Mouse (Mus musculus) neural tube, embryonic 15.5 days (tissue): ENCODE measurements around the gene Pip5k1c. TPM values are rescaled to one million over a fixed set of nuclear protein-coding genes. Genes with fewer than 3 reads are reported as not detected.

Experiments
- ATAC-seq: fragments of 200-750 bp; cut with Nextera tagmentation; 2 replicates; pipeline ENCODE4 v1.8.0; 2017; ENCODE audit warnings: mild to moderate bottlenecking, moderate TSS enrichment, moderate library complexity; ENCODE audit not compliant: low FRiP score
- H3K27ac ChIP-seq: fragments of 300-500 bp; sonication (generic); replicated peaks from 2 replicates; pipeline ENCODE4 v1.5.1; 2015; ENCODE audit warnings: mild to moderate bottlenecking, inconsistent platforms
- H3K27me3 ChIP-seq: fragments of 300-500 bp; sonication (generic); replicated peaks from 2 replicates; pipeline ENCODE4 v1.6.1; 2015; ENCODE audit warnings: inconsistent platforms
- H3K36me3 ChIP-seq: fragments of 300-500 bp; sonication (generic); 2 replicates; pipeline ENCODE4 v1.6.1; 2015; ENCODE audit warnings: inconsistent platforms
- H3K4me1 ChIP-seq: fragments of 300-500 bp; sonication (generic); 2 replicates; pipeline ENCODE4 v1.6.1; 2015; ENCODE audit warnings: inconsistent platforms
- H3K4me2 ChIP-seq: fragments of 300-500 bp; sonication (generic); 2 replicates; pipeline ENCODE4 v1.6.1; 2015; ENCODE audit warnings: inconsistent platforms, mild to moderate bottlenecking, moderate library complexity
- H3K4me3 ChIP-seq: fragments of 300-500 bp; sonication (generic); replicated peaks from 2 replicates; pipeline ENCODE4 v1.5.1; 2015; ENCODE audit warnings: mild to moderate bottlenecking, inconsistent platforms
- H3K9ac ChIP-seq: fragments of 300-500 bp; sonication (generic); replicated peaks from 2 replicates; pipeline ENCODE4 v1.6.1; 2015; ENCODE audit warnings: mild to moderate bottlenecking, inconsistent platforms
- H3K9me3 ChIP-seq: fragments of 300-500 bp; sonication (generic); replicated peaks from 2 replicates; pipeline ENCODE4 v1.6.1; 2016; ENCODE audit warnings: inconsistent platforms
- WGBS: fragments of 180-500 bp; shearing (Covaris S2); methylation state at CpG from one replicate; pipeline ENCODE4 v1.1.7; 2015; ENCODE audit warnings: mixed read lengths; 5-methylcytosine and 5-hydroxymethylcytosine counted together
- polyA plus RNA-seq: library from polyadenylated mRNA; unstranded; fragments of >200 nt; fragmentation: Nextera tagmentation; extraction: Ambion mirVana; gene quantifications from 2 replicates; pipeline ENCODE4 v1.2.1, GENCODE M21; 2015

Pip5k1c gene
- polyA plus RNA-seq, 1 experiment from 2014 or later = 124 TPM

DNA sequence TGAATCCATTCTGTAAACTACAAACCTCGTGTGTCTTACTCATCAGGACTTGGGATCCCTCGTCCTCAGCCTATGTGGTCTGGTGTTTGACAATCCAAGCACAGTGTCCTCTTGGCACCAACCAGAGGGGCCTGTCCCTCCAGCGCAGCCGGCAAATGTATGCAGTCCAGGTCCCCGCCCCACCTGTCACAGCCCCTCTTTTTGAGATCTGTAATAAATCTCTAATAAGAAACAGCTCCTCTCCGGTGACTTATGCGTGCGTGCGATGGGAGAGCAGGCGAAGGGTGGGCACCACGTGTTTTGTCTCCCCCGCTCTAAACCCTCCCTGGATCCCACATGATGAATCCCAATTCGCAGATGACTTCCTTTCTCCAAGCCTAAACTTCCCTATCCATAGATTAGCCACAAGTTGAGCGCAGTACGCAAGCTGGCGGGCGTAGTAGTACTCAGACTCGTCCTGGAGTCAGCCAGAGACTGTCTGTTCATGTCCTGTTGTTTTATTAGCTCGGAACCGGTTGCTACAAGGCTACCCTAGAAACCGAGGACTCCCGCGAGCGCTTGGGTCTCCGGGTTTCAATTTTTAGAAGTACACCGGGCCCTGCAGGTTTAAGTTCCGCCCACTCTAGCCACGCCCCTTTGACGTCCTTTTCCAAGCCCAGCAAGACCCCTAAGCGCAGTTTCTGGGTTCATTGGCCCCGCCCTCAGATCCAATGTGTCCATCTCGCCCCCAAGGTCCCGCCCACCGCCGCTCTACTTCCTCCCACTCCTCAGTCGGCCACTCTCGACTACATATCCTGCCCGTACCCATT is 27.2 kb downstream of the Pip5k1c start:
- Histone ChIP-seq H3K4me3 (peak overlapping the region; percentile 98), H3K9me3 (no peaks in the 10 kb centered on the region), H3K27ac (peak overlapping the region; percentile 96), H3K4me2 (peak overlapping the region; percentile 75), H3K36me3 (peaks cover 57% of the 10 kb centered on the region), H3K27me3 (no peaks in the 10 kb centered on the region), H3K4me1 (peaks cover 36% of the 10 kb centered on the region), H3K9ac (peak overlapping the region; percentile 57)
- peak; percentile 86; the same call in 1 of the 2 replicates for ATAC-seq
- WGBS = 1% methylated on average over 38 of the region's 38 CpGs

DNA sequence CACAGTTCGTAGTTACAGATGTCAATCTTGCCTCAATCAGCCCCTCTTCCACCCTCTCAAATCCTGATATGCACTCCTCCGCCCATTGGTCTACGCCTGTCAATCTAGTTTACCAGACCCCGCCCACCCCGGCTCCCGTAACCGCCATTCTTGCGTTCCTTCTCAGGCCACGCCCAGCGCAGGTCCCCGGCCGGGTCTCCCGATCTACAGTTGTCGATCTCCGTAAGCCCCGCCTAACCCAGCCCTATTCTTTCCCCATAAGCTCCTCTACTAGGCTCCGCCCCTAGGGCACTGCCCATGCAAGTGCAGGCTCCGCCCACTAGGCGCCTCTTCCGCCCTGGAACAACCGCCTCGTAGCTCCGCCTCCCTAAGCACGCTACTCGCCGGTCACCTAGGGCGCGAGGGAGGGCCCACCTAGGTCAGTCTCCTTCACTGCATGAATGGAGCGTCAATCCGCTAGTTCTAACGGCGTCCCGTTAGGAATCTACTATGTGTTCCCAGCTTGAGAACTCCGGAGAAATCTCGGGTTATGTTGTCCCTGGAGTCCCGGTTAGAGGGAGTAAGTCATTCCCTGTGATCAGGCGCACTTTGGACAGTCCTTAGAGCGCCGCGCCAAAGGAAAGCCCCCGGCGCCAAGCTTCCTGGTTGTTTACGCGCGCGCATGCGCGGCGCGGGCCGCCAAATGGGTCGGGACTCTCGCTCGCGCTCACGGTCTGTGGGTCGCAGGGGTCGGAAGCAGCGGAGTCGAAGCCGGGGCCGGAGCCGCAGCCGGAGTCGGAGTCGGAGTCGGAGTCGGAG is 28.0 kb downstream of the Pip5k1c start, which contains the start of gene Cactin:
Cactin (plus strand) TSS at position 554 of the 798 bp plus-strand sequence.
- Histone ChIP-seq H3K9ac (peak within 1 kb of the TSS; percentile 85), H3K27ac (peak within 1 kb of the TSS; percentile 96), H3K9me3 (no peaks in the 10 kb centered on the region), H3K4me2 (peak within 1 kb of the TSS; percentile 75), H3K4me1 (peaks cover 36% of the 10 kb centered on the region), H3K36me3 (peaks cover 57% of the 10 kb centered on the region), H3K27me3 (no peaks in the 10 kb centered on the region), H3K4me3 (peak within 1 kb of the TSS; percentile 98)
- under 1% methylated on average over 60 of the region's 68 CpGs for WGBS
- peak; percentile 95 for ATAC-seq

DNA sequence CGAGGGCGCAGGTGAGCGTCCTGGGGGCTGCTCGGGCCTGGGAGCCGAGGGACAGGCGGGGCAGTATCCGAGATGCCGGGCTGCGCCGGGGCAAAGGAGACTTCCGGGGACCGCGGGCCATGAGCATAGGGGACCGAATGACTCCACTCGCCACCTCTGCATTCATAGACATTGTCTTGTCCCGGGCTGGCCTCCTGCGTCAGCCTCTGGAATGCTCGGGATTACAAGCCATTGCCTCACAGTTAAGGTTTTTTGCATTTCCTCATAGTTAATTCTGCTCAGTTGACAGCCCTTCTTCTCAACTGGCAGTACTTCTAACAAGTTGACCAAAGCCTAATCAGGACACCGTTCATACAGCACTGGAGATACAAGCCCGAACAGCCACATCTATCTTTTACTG is 28.7 kb downstream of the Pip5k1c start:
- 4% methylated on average over 20 of the region's 20 CpGs for WGBS
- no peak; the same call in 1 of the 2 replicates for ATAC-seq
- H3K36me3 ChIP-seq = peaks cover 59% of the 10 kb centered on the region
- peak overlapping the region; percentile 98 for H3K4me3 ChIP-seq
- peak overlapping the region; percentile 96 for H3K27ac ChIP-seq
- H3K4me1 ChIP-seq = peaks cover 37% of the 10 kb centered on the region
- H3K9ac ChIP-seq = peak overlapping the region; percentile 85
- no peaks in the 10 kb centered on the region for H3K9me3 ChIP-seq
- peak overlapping the region; percentile 75 for H3K4me2 ChIP-seq
- H3K27me3 ChIP-seq = no peaks in the 10 kb centered on the region

DNA sequence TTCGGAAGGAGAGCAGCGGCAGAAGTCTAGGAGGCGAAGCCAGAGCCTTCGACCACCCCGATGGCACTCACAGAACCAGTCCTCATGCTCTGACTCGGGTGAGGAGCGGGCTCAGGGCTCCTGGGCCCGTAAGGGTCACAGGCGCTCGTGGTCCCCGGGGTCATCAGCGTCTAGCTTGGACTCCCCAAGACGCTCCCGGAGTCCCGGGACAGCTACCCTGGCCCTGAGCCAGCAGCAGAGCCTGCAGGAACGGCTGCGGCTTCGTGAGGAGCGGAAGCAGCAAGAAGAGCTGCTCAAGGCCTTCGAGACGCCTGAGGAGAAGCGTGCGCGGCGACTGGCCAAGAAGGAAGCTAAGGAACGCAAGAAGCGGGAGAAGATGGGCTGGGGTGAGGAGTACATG is 29.7 kb downstream of the Pip5k1c start:
- Histone ChIP-seq H3K4me2 (peak overlapping the region; percentile 75; the same call in 1 of the 2 replicates), H3K9me3 (no peaks in the 10 kb centered on the region), H3K4me3 (peak overlapping the region; percentile 98; the same call in 1 of the 2 replicates), H3K36me3 (peaks cover 68% of the 10 kb centered on the region), H3K27ac (no peak overlapping the region), H3K4me1 (peaks cover 33% of the 10 kb centered on the region), H3K27me3 (no peaks in the 10 kb centered on the region), H3K9ac (no peak overlapping the region)
- no peak for ATAC-seq
- 96% methylated on average over 27 of the region's 27 CpGs for WGBS

DNA sequence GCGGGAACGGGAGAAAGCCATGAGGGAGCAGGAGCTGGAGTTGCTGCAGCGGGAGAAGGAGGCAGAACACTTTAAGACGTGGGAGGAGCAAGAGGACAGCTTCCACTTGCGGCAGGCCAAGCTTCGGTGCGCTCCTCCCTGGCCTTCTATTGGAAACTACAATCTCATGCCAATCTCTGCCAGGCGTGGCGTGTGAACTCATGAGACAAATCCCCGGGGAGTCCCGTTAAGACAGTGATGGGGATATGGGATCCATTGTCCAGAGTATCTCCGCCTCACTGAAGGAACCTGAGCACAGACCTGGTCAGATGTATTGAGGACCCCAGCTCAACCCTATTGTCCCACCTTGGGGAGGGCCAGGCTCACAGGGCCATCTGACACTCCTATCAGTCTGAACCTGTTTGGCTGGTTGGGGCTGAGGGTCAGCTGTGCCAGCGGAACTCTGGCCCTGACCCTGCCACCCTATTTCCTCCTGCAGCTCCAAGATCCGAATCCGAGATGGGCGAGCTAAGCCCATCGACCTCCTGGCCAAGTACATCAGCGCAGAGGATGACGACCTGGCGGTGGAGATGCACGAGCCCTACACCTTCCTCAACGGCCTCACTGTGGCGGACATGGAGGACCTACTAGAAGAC is 30.5 kb downstream of the Pip5k1c start:
- peaks cover 62% of the 10 kb centered on the region for H3K36me3 ChIP-seq
- H3K9me3 ChIP-seq = no peaks in the 10 kb centered on the region
- ATAC-seq = no peak
- no peaks in the 10 kb centered on the region for H3K27me3 ChIP-seq
- no peak overlapping the region for H3K4me2 ChIP-seq
- H3K4me1 ChIP-seq = peaks cover 33% of the 10 kb centered on the region
- no peak overlapping the region for H3K4me3 ChIP-seq
- H3K9ac ChIP-seq = no peak overlapping the region
- 96% methylated on average over 23 of the region's 23 CpGs for WGBS
- H3K27ac ChIP-seq = no peak overlapping the region

DNA sequence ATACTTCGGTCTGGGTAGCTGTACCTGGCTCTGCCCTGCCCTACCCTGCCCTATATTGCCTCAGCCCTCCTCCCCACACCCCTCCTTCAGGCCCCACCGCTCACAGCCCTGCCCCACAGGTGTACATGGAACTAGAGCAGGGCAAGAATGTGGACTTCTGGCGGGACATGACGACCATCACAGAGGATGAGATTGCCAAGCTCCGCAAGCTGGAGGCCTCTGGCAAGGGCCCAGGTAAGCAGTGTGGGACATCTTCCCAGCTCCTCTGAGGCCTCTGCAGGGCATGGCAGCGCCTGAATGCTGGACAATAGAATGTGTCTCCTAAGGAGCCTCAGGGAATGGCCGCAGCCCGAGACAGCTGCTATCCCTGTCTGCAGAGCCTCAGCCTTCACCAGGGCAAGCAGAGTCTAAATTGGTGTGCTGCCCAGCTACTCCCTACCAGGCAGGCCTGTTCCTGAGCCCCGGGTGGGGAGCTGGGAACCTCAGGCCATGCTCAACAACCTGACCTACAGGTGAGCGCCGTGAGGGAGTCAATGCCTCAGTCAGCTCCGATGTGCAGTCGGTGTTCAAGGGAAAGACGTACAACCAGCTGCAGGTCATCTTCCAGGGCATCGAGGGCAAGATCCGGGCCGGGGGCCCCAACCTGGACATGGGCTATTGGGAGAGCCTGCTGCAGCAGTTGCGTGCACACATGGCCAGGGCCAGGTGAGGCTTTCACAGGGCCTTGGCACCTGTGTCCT is 31.2 kb downstream of the Pip5k1c start:
- H3K4me1 ChIP-seq = peaks cover 28% of the 10 kb centered on the region
- ATAC-seq = no peak
- H3K4me3 ChIP-seq = no peak overlapping the region
- no peaks in the 10 kb centered on the region for H3K27me3 ChIP-seq
- no peaks in the 10 kb centered on the region for H3K9me3 ChIP-seq
- H3K36me3 ChIP-seq = peaks cover 55% of the 10 kb centered on the region
- WGBS = 95% methylated on average over 18 of the region's 18 CpGs
- H3K27ac ChIP-seq = no peak overlapping the region
- H3K9ac ChIP-seq = no peak overlapping the region
- H3K4me2 ChIP-seq = no peak overlapping the region

DNA sequence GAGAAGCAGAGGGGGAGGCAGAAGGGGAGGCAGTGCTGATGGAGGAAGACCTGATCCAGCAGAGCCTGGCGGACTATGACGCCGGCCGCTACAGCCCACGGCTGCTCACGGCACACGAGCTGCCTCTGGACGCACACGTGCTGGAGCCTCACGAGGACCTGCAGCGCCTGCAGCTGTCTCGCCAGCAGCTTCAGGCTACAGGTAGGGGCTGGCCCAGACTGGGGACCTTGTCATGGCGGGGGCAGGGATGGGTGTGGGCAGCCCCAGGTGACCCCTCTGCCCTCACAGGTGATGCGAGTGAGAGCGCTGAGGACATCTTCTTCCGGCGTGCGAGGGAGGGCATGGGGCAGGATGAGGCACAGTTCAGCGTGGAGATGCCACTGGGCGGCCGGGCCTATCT is 32.4 kb downstream of the Pip5k1c start:
- ATAC-seq = no peak
- no peaks in the 10 kb centered on the region for H3K9me3 ChIP-seq
- no peak overlapping the region for H3K27ac ChIP-seq
- H3K4me1 ChIP-seq = peaks cover 17% of the 10 kb centered on the region
- no peak overlapping the region for H3K4me2 ChIP-seq
- no peak overlapping the region for H3K9ac ChIP-seq
- 93% methylated on average over 21 of the region's 21 CpGs for WGBS
- H3K4me3 ChIP-seq = no peak overlapping the region
- no peaks in the 10 kb centered on the region for H3K27me3 ChIP-seq
- H3K36me3 ChIP-seq = peaks cover 54% of the 10 kb centered on the region

DNA sequence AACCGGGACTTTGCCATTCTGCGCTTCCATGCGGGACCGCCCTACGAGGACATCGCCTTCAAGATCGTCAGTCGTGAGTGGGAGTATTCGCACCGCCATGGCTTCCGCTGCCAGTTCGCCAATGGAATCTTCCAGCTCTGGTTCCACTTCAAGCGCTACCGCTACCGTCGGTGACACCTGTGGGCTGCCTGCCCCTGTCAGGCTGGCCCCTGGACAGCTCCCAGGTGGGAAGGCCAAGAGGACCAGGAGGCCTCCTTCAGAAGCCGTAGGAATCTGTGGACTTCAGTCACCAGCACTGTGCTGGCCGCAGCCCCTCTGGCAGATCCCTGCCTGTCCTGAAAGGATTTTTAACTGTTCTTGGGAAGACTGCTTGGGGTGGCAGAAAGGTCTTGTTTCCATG is 33.0 kb downstream of the Pip5k1c start:
- no peak overlapping the region for H3K27ac ChIP-seq
- peaks cover 17% of the 10 kb centered on the region for H3K4me1 ChIP-seq
- no peaks in the 10 kb centered on the region for H3K9me3 ChIP-seq
- no peak overlapping the region for H3K9ac ChIP-seq
- no peak overlapping the region for H3K4me3 ChIP-seq
- no peak for ATAC-seq
- no peak overlapping the region for H3K4me2 ChIP-seq
- peaks cover 54% of the 10 kb centered on the region for H3K36me3 ChIP-seq
- peaks cover 5% of the 10 kb centered on the region; the same call in 1 of the 2 replicates for H3K27me3 ChIP-seq
- WGBS = 94% methylated on average over 18 of the region's 18 CpGs

DNA sequence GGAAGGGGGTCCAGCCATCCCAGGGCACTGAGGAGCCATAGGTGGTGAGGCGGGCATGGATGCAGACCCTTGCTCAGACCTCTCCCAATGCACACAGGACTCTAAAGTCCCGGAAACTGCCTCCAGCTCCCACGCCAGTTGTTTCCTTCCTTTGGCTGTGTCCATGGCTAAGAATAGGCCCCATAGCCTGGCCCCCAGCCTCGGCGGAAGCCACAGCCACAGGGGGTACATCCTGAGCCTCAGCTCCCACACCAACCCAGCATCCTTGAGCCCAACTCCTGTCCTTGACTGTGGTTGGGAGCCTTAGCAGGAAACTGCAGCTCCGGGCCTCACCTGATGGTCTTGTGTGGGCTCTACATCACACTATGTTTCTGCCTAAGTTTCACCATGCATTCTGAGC is 34.1 kb downstream of the Pip5k1c start:
- no peaks in the 10 kb centered on the region for H3K9me3 ChIP-seq
- H3K9ac ChIP-seq = no peak overlapping the region
- H3K4me1 ChIP-seq = peaks cover 12% of the 10 kb centered on the region
- 82% methylated on average over 6 of the region's 6 CpGs for whole genome bisulfite sequencing
- peaks cover 54% of the 10 kb centered on the region for H3K36me3 ChIP-seq
- ATAC-seq = no peak
- H3K4me3 ChIP-seq = no peak overlapping the region
- 0 out of 2 replicates have a peak overlapping the region, but pooled peaks have one; percentile 28 for H3K27ac ChIP-seq
- H3K27me3 ChIP-seq = peaks cover 9% of the 10 kb centered on the region
- H3K4me2 ChIP-seq = no peak overlapping the region

DNA sequence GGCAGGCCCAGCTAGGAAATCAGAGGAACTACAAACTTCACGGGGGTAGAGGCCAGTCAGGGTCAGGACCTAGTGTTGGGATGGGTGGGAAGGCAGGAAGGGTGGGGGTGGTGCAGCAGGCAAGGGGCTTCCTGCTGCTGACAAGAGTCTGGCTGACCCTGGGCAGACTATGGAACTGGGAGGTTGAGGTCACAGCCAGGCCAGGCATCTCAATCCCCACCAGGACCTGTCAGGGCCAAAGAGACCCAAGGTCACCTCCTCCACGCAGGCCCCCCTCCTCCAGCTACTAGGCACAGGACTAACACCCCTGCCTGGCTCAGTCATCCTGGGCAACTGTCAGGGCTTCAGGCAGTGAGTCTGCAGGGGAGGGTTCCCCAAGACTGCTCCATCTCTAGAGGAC is 35.2 kb downstream of the Pip5k1c start:
- ATAC-seq = no peak
- Histone ChIP-seq H3K9ac (no peak overlapping the region), H3K4me3 (no peak overlapping the region), H3K27ac (0 out of 2 replicates have a peak overlapping the region, but pooled peaks have one; percentile 0), H3K4me2 (peak overlapping the region; percentile 15; the same call in 1 of the 2 replicates), H3K4me1 (peaks cover 8% of the 10 kb centered on the region; the same call in 1 of the 2 replicates), H3K27me3 (peaks cover 20% of the 10 kb centered on the region), H3K36me3 (peaks cover 47% of the 10 kb centered on the region), H3K9me3 (no peaks in the 10 kb centered on the region)
- WGBS = 57% methylated on average over 2 of the region's 2 CpGs
